Mouse (Mus musculus): ENCODE data around the gene Selenow.

Selenow gene

GRCm38 (mm10) chr7:15905861-15906260 lies 16.3 kb downstream of the Selenow start:
- DNase-seq, result no peak

- no peak for DNase-seq
Observed at GRCm38 (mm10) chr7:15901366-15902048, 20.7 kb downstream of the Selenow start.

GRCm38 (mm10) chr7:15894251-15894650 lies 28.0 kb downstream of the Selenow start:
- DNase-seq, result no peak

- no peak for DNase-seq
Observed at GRCm38 (mm10) chr7:15884127-15884526, 38.1 kb downstream of the Selenow start.

- DNase-seq, result no peak
Observed at GRCm38 (mm10) chr7:15882317-15882716, 39.9 kb downstream of the Selenow start, which contains the start of gene Crxos. TSS of gene Crxos (plus strand) at chr7:15882617.

GRCm38 (mm10) chr7:15881831-15882230 lies 40.4 kb downstream of the Selenow start:
- no peak for DNase-seq

GRCm38 (mm10) chr7:15881388-15881787 lies 40.8 kb downstream of the Selenow start:
- DNase-seq, result no peak

- no peak for DNase-seq
Observed at GRCm38 (mm10) chr7:15879756-15880155, 42.4 kb downstream of the Selenow start, which contains the start of gene Crx. TSS of gene Crx (minus strand) at chr7:15879968.
